Mouse (Mus musculus): ENCODE measurements around the gene Tbc1d16.
"Not testable (repeated sequence)": the region's sequence is repeated elsewhere in the genome, so short reads cannot be mapped to it uniquely, and the experiment has no call there.

The Tbc1d16 gene

GRCm38 (mm10) chr11:119228091-119228781, at the start of gene Tbc1d16, which contains the start of gene Ccdc40:
Tbc1d16 (minus strand) TSS chr11:119228499.
Ccdc40 (plus strand) TSS chr11:119228572.
- DNase-seq (ENCODE audit: low spot score), result peak; percentile 81

- DNase-seq (ENCODE audit: low spot score), result no peak
Observed at GRCm38 (mm10) chr11:119273186-119273930, 45.1 kb upstream of the Tbc1d16 start.

DNA sequence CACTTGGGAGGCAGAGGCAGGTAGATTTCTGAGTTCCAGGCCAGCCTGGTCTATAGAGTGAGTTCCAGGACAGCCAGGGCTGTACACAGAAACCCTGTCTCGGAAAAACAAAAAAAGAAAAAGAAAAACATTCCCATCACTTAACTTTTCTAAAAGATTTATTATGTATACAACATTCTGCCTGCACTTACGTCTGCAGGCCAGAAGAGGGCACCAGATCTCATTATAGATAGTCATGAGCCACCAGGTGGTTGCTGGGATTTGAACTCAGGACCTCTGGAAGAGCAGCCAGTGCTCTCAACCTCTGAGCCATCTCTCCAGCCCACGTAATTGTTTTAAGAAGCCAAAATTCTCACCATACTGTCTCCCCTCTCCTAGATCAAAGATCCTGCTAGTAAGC, 44.2 kb upstream of the Tbc1d16 start:
- not testable (repeated sequence) for DNase-seq (ENCODE audit: low spot score)

- no peak for DNase-seq (ENCODE audit: low spot score)
Observed at GRCm38 (mm10) chr11:119268557-119269195, 40.4 kb upstream of the Tbc1d16 start.

DNA sequence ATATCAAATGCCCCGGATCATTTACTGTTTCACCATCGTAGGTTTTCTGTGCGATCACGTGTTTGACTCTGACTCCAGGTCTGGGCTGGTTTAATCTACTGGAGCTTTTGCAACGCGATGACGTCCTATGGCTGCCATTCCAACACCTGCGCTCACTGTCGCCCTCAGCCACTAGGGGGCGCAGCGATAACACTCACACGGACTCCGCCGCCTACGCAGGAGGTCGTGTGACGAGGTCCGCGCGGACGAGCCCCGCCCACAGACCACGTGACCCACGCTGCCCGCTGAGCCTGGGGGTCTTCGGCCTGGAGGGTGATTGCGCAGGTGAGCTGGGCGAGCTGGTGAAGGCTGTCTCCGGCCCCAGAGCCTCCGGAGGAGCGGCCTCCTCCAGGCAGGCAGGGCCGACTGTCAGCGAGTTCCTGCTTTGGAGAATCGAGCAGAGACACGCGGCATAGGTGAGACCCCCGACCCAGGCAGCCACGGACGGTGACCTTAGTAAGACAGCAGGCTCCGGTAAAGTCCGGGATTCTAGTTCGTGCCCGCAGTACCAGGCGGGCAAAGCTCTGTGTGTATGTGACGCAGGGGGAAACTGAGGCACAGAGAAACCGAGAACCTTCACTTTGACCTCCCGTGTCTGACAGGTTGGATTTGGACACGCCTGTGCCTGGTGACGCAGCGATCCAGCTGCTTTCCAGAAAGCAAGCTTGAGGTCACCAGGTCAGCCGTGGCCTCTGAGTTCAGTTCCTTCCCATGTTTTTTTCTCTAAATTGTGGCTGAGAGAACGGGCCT, 39.7 kb upstream of the Tbc1d16 start, which contains the start of gene Gaa:
Gene Gaa (plus strand): TSS at position 120 of the 789 bp plus-strand sequence.
- peak; percentile 93 for DNase-seq (ENCODE audit: low spot score)

DNA sequence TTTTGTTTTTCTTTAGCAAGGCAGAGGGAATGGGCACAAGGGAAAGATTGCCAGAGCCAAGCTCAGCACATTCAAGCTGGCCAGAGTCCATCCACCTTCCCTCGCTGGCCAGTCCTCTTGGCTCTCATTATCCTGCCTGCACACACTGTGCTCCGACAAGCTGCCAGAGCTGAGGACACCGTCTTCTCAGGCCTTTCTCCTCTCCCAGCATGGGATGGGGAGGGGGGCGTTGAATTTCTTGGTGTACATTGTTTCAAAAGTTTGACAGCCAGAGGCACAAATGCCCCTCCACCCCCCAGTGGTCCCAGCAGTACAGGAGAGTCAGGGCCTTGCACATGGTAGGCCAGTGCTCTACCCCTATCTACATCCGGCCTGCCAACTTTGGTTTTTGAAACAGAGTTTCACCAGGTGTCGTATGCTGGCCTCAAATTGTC, 39.0 kb upstream of the Tbc1d16 start:
- DNase-seq (ENCODE audit: low spot score), result no peak

DNA sequence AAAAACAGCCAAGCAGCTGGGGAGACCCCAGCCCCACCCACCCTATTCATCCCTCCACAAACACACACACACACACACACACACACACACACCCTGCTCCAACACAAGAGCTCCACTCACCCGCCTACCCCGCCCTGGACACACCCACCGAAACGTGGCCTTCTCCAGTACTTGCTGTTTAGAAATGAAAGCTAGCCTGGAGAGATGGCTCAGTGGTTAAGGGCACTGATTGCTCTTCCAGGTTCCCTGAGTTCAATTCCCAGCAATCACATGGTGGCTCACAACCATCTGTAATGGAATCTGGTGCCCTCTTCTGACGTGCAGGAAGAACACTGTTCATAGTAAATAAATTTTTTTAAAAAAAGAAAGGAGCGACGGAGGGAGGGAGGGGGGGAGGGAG, 37.5 kb upstream of the Tbc1d16 start:
- no peak for DNase-seq (ENCODE audit: low spot score)

- DNase-seq (ENCODE audit: low spot score), result no peak
Observed at GRCm38 (mm10) chr11:119264413-119264812, 36.1 kb upstream of the Tbc1d16 start.

DNA sequence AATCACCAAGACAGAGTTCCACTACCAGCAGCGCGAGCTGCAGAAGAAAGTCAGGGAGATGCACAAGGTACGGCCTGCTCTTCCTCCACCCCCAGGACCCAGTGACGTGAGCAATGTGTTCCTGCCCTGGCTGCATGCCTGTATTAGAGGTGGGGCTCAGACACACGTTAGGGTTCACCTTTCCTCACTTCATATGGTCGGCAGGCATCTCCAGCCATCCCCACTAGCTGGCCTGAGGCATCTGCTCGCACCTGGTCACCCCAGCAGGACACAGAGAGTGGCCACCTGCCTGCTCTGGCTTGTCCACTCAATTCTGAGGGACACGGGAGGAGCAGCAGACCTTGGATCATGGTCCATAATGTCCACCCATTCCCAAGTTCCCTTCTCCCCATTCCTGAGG, 31.7 kb upstream of the Tbc1d16 start:
- DNase-seq (ENCODE audit: low spot score), result no peak

GRCm38 (mm10) chr11:119258572-119259322, 30.4 kb upstream of the Tbc1d16 start:
- DNase-seq (ENCODE audit: low spot score), result peak; percentile 75

- DNase-seq (ENCODE audit: low spot score), result no peak
Observed at GRCm38 (mm10) chr11:119258216-119258571, 29.9 kb upstream of the Tbc1d16 start.

DNA sequence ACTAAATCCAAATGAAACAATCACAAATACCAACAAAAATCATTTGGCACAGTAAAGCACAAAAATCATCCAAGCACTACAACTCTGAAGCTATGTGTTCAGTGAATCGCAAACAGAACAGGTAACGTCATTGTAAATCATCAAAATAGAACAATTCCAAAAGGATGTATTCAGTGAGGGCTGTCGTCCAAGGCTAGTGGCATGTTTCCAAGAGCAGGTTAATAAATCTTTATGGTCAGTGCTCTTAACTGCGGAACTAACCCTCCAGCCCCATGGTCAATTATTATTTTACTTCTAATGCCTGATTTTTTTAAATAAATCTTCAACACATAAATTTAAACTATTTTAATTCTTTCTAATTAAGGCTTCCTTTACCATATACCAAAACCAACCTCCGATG, 28.3 kb upstream of the Tbc1d16 start:
- not testable (repeated sequence) for DNase-seq (ENCODE audit: low spot score)

GRCm38 (mm10) chr11:119252854-119253541, 24.7 kb upstream of the Tbc1d16 start:
- peak; percentile 22 for DNase-seq (ENCODE audit: low spot score)

GRCm38 (mm10) chr11:119250998-119251397, 22.7 kb upstream of the Tbc1d16 start:
- DNase-seq (ENCODE audit: low spot score), result no peak

- DNase-seq (ENCODE audit: low spot score), result peak; percentile 56
Observed at GRCm38 (mm10) chr11:119249011-119249410, 20.7 kb upstream of the Tbc1d16 start.

GRCm38 (mm10) chr11:119245543-119245942, 17.2 kb upstream of the Tbc1d16 start:
- DNase-seq (ENCODE audit: low spot score), result not testable (repeated sequence)

- DNase-seq (ENCODE audit: low spot score), result no peak
Observed at GRCm38 (mm10) chr11:119239480-119239879, 11.2 kb upstream of the Tbc1d16 start.

GRCm38 (mm10) chr11:119238305-119238721, 10.0 kb upstream of the Tbc1d16 start:
- peak; percentile 62 for DNase-seq (ENCODE audit: low spot score)

DNA sequence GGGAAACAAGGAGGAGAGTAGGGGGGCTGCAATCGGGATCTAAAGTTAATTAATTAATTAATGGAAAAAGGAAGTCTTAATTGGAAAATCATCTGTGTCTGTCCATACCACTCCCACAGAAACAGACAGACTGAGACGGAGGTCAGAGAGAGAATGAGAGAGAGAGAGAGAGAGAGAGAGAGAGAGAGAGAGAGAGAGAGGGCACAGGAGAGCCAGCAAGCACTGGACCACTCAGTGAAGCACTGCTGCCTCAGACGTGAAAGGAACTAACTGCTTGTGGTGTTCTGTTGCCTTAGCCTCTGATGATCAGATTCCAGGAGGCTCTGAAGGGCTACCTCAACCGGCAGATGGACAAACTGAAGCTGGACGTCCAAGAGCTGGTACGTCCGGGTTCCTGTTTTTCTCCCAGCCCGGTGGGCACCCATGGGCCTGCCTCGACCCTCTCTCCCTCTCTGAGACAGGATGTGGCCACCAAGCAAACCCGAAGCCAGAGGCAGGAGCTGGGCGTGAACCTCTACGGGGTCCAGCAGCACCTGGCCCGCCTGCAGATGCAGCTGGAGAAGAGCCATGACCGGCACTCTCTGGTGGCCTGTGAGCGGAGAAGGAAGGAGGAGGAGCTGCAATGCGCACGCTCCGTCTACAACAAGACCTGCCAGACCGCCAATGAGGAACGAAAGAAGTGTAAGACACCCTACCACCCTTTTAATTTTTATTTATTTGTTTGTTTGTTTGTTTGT, 9.4 kb upstream of the Tbc1d16 start:
- no peak for DNase-seq (ENCODE audit: low spot score)

- DNase-seq (ENCODE audit: low spot score), result no peak
Observed at GRCm38 (mm10) chr11:119237007-119237406, 8.7 kb upstream of the Tbc1d16 start.

All from yolk sac, embryonic 10.5 days (tissue).